Mouse (Mus musculus) MEL (cell line): ENCODE results near the gene 4930453N24Rik. TPM values are rescaled to one million over a fixed set of nuclear protein-coding genes. Genes with fewer than 3 reads are reported as not detected.

ENCODE experiments used
- DNase-seq: peaks from one replicate; pipeline ENCODE4 v3.0.0; 2011; ENCODE audit warnings: low read depth, low spot score
- H3K27ac ChIP-seq: 2 replicates; pipeline ENCODE4 v1.5.1; 2012; ENCODE audit warnings: low read depth, mild to moderate bottlenecking, control low read depth, low read length, moderate library complexity; ENCODE audit not compliant: control insufficient read depth
- H3K27me3 ChIP-seq, 2 experiments: fragments of 150-350 bp in 1 of 2; sonication (generic) in 1 of 2; 2 replicates each; pipeline ENCODE4 v1.6.1; 2012; ENCODE audit warnings: low read length in 2 of 2, mild to moderate bottlenecking in 2 of 2, improper control_type of control experiment in 1 of 2, moderate library complexity in 1 of 2; ENCODE audit not compliant: insufficient read depth in 2 of 2, control insufficient read depth in 1 of 2
- H3K36me3 ChIP-seq, 2 experiments: 2 replicates each; pipeline ENCODE4 v1.6.1; 2012 to 2014; ENCODE audit warnings: low read length in 2 of 2, improper control_type of control experiment in 1 of 2, inconsistent platforms in 1 of 2, mild to moderate bottlenecking in 1 of 2; ENCODE audit not compliant: insufficient read depth in 2 of 2, control insufficient read depth in 1 of 2
- H3K4me1 ChIP-seq, 2 experiments: fragments of 150-350 bp in 1 of 2; sonication (generic) in 1 of 2; 2 replicates each; pipeline ENCODE4 v1.6.1; 2012; ENCODE audit warnings: low read length in 2 of 2, improper control_type of control experiment in 1 of 2, mild to moderate bottlenecking in 1 of 2; ENCODE audit not compliant: insufficient read depth in 2 of 2, control insufficient read depth in 1 of 2
- H3K4me3 ChIP-seq, 2 experiments: fragments of 150-350 bp in 1 of 2; sonication (generic) in 1 of 2; 2 replicates each; pipeline ENCODE4 v1.5.1; 2012; ENCODE audit warnings: low read depth in 2 of 2, low read length in 2 of 2, mild to moderate bottlenecking in 2 of 2, moderate library complexity in 2 of 2, control low read depth in 1 of 2, improper control_type of control experiment in 1 of 2; ENCODE audit not compliant: control insufficient read depth in 1 of 2, insufficient read depth in 1 of 2
- H3K79me2 ChIP-seq: 2 replicates; pipeline ENCODE4 v1.6.1; 2012; ENCODE audit warnings: mild to moderate bottlenecking, low read length, moderate library complexity; ENCODE audit not compliant: control insufficient read depth, poor library complexity, insufficient read depth
- H3K9ac ChIP-seq: 2 replicates; pipeline ENCODE4 v1.6.1; 2012; ENCODE audit warnings: low read depth, mild to moderate bottlenecking, control low read depth, low read length, moderate library complexity; ENCODE audit not compliant: control insufficient read depth, poor library complexity, severe bottlenecking
- H3K9me3 ChIP-seq: fragments of 150-350 bp; sonication (generic); replicated peaks from 2 replicates; pipeline ENCODE4 v1.6.1; 2012; ENCODE audit warnings: mild to moderate bottlenecking, low read length, improper control_type of control experiment, moderate library complexity; ENCODE audit not compliant: insufficient read depth
- CHD2 ChIP-seq: IDR thresholded peaks from 2 replicates; pipeline ENCODE4 v1.6.1; 2011; ENCODE audit warnings: low read length, improper control_type of control experiment
- CTCF ChIP-seq, 3 experiments: IDR thresholded peaks in 2 of 3; conservative IDR thresholded peaks in 1 of 3; 2 replicates each; pipeline ENCODE4 v1.5.1; 2011 to 2012; ENCODE audit warnings: low read length in 3 of 3, low read depth in 2 of 3, mild to moderate bottlenecking in 2 of 3, improper control_type of control experiment in 1 of 3, inconsistent platforms in 1 of 3, mixed read lengths in 1 of 3, moderate library complexity in 1 of 3; ENCODE audit not compliant: control insufficient read depth in 1 of 3, insufficient read depth in 1 of 3, poor library complexity in 1 of 3, severe bottlenecking in 1 of 3
- E2F4 ChIP-seq: IDR thresholded peaks from 2 replicates; pipeline ENCODE4 v1.6.1; 2011; ENCODE audit warnings: low read depth, low read length, improper control_type of control experiment, borderline replicate concordance
- ELF1 ChIP-seq: IDR thresholded peaks from 2 replicates; pipeline ENCODE4 v1.6.1; 2014; ENCODE audit warnings: low read depth, mild to moderate bottlenecking, inconsistent platforms, low read length, improper control_type of control experiment, moderate library complexity
- EP300 ChIP-seq, 2 experiments: IDR thresholded peaks; 2 replicates each; pipeline ENCODE4 v1.6.1; 2011; ENCODE audit warnings: improper control_type of control experiment in 2 of 2, low read length in 2 of 2, low read depth in 1 of 2, mild to moderate bottlenecking in 1 of 2
- GATA1 ChIP-seq: IDR thresholded peaks from 2 replicates; pipeline ENCODE4 v1.6.1; 2011; ENCODE audit warnings: low read depth, low read length, improper control_type of control experiment
- JUND ChIP-seq: IDR thresholded peaks from 2 replicates; pipeline ENCODE4 v1.6.1; 2011; ENCODE audit warnings: low read depth, mild to moderate bottlenecking, improper control_type of control experiment, low read length
- MAFK ChIP-seq: IDR thresholded peaks from 2 replicates; pipeline ENCODE4 v1.6.1; 2011; ENCODE audit warnings: low read depth, mild to moderate bottlenecking, low read length, improper control_type of control experiment, borderline replicate concordance
- MEF2A ChIP-seq: IDR thresholded peaks from 2 replicates; pipeline ENCODE4 v1.6.1; 2014; ENCODE audit warnings: low read depth, mild to moderate bottlenecking, inconsistent platforms, low read length, improper control_type of control experiment; ENCODE audit not compliant: poor library complexity, insufficient replicate concordance, severe bottlenecking; ENCODE audit errors: extremely low read depth
- MYB ChIP-seq: IDR thresholded peaks from 2 replicates; pipeline ENCODE4 v1.6.1; 2011; ENCODE audit warnings: mild to moderate bottlenecking, low read depth, low read length, improper control_type of control experiment
- NRF1 ChIP-seq: IDR thresholded peaks from 2 replicates; pipeline ENCODE4 v1.6.1; 2014; ENCODE audit warnings: low read depth, mild to moderate bottlenecking, inconsistent platforms, low read length, improper control_type of control experiment, moderate library complexity; ENCODE audit not compliant: poor library complexity, insufficient read depth, severe bottlenecking
- POLR2A ChIP-seq, 2 experiments: IDR thresholded peaks; 2 replicates each; pipeline ENCODE4 v1.6.1; 2011 to 2012; ENCODE audit warnings: low read length in 2 of 2, mild to moderate bottlenecking in 2 of 2, control low read depth in 1 of 2, improper control_type of control experiment in 1 of 2, low read depth in 1 of 2, moderate library complexity in 1 of 2; ENCODE audit not compliant: control insufficient read depth in 1 of 2, insufficient read depth in 1 of 2, poor library complexity in 1 of 2
- RCOR1 ChIP-seq: IDR thresholded peaks from 2 replicates; pipeline ENCODE4 v1.6.1; 2012; ENCODE audit warnings: low read depth, mild to moderate bottlenecking, inconsistent platforms, low read length, improper control_type of control experiment
- TAL1 ChIP-seq: IDR thresholded peaks from 2 replicates; pipeline ENCODE4 v1.6.1; 2012; ENCODE audit warnings: mild to moderate bottlenecking, inconsistent platforms, low read length, moderate library complexity, mixed read lengths
- ZC3H11A ChIP-seq: IDR thresholded peaks from 2 replicates; pipeline ENCODE4 v1.6.1; 2012; ENCODE audit warnings: low read depth, mild to moderate bottlenecking, inconsistent platforms, low read length, improper control_type of control experiment
- ZKSCAN1 ChIP-seq: IDR thresholded peaks from 2 replicates; pipeline ENCODE4 v1.6.1; 2012; ENCODE audit warnings: low read depth, mild to moderate bottlenecking, inconsistent platforms, low read length, improper control_type of control experiment, moderate library complexity
- ZNF384 ChIP-seq: IDR thresholded peaks from 2 replicates; pipeline ENCODE4 v1.6.1; 2012; ENCODE audit warnings: low read depth, mild to moderate bottlenecking, inconsistent platforms, low read length, improper control_type of control experiment
- polyA plus RNA-seq, 2 experiments: library from polyadenylated mRNA; stranded (reverse) in 1 of 2; unstranded in 1 of 2; fragments of >175 nt in 1 of 2; fragments of >200 nt in 1 of 2; gene quantifications; 2 replicates each; pipeline versions ENCODE4 v1.2.1 to v1.2.4; 2012; ENCODE audit warnings: low replicate concordance in 2 of 2, low read depth in 1 of 2; ENCODE audit not compliant: insufficient read length in 2 of 2, insufficient read depth in 1 of 2, missing spikeins in 1 of 2
- total RNA-seq: library from RNA; depleted of rRNA; stranded (reverse); fragments of 300-350 nt; gene quantifications from 2 replicates; pipeline ENCODE4 v1.2.3, GENCODE M21; 2012

4930453N24Rik gene
- total and polyA plus RNA-seq, 3 experiments: 19.4 to 20.5 TPM; not detected in 1

DNA sequence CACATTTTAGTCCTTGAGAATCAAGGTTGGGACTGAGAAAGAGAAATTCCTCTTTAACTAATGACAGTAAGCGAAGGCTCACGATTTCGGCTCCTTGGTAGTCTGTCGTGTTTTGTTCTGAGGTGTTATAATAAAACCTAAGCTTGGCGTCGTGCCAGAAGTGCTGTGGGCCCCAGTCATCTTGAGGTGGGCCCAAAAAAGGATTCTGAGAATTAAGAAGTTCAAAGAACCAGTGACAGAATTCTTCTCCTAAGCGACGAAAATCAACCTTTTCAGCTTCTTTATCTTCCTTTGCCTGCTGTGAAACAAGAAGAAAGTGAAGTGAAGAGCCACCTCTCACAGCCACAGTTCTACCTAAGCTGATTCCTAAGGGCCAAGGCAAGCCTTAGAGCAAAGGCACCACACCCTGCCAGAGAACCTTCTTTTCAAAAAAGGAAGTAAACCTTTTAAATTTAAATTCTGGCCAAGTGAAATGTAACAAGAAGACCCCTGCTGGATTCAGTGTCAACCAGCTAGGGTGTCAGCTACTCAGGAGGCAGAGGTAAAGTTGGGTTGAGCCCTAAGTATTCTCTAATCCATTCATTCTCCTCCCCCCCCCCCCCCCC, 4.2 kb downstream of the 4930453N24Rik start:
- Histone ChIP-seq H3K27me3 (no peaks in the 10 kb centered on the region), H3K79me2 (peaks cover 13% of the 10 kb centered on the region), H3K9me3 (no peaks in the 10 kb centered on the region), H3K27ac (peak overlapping the region; percentile 10; the same call in 1 of the 2 replicates), H3K4me3 (no peak overlapping the region), H3K4me1 (peaks cover 6% of the 10 kb centered on the region in 2 experiments), H3K36me3 (peaks cover 19 to 27% of the 10 kb centered on the region in 2 experiments)
- DNase-seq: peak; percentile 61
- TF ChIP-seq MAFK (no peak), TAL1 (peak; percentile 16; the same call in 1 of the 2 replicates)
- TF ChIP-seq, all 39 proteins: peak for 1
- no peak overlapping the region for H3K9ac ChIP-seq

GRCm38 (mm10) chr16:64759245-64759626, 11.7 kb downstream of the 4930453N24Rik start:
- Histone ChIP-seq H3K36me3 (peaks cover 3 to 24% of the 10 kb centered on the region in 2 experiments; a peak in 3 of 4 replicates), H3K4me3 (no peak overlapping the region; a peak in 1 of 4 replicates)
- TF ChIP-seq MYB: no peak
- TF ChIP-seq CTCF (IDR thresholded peaks at IDR 0.05 in 2 of 3, conservative IDR thresholded peaks at IDR 0.05 in 1 of 3; ENCODE audit: control insufficient read depth in 1 of 3, insufficient read depth in 1 of 3, low read depth in 2 of 3, low read length in 3 of 3, poor library complexity in 1 of 3, severe bottlenecking in 1 of 3): no peak
- no peak for TF ChIP-seq ZC3H11A
- TF ChIP-seq JUND: no peak
- TF ChIP-seq CHD2: no peak
- no peak for TF ChIP-seq MEF2A
- no peak for TF ChIP-seq GATA1
- TF ChIP-seq ELF1: no peak
- no peak for TF ChIP-seq MAFK
- TF ChIP-seq ZKSCAN1: no peak
- TF ChIP-seq POLR2A (IDR thresholded peaks at IDR 0.05; ENCODE audit: control insufficient read depth in 1 of 2, insufficient read depth in 1 of 2, low read depth in 1 of 2, low read length in 2 of 2, poor library complexity in 1 of 2): no peak
- no peak for TF ChIP-seq RCOR1
- no peak for TF ChIP-seq ZNF384
- TF ChIP-seq NRF1: no peak
- TF ChIP-seq EP300 (IDR thresholded peaks at IDR 0.05; ENCODE audit: low read depth in 1 of 2, low read length in 2 of 2): no peak
- TF ChIP-seq E2F4: no peak
- TF ChIP-seq, all 39 proteins: peak for 0
- Histone ChIP-seq H3K9ac (peak overlapping the region; percentile 15; the same call in 1 of the 2 replicates), H3K27ac (peak overlapping the region; percentile 96), H3K27me3 (no peaks in the 10 kb centered on the region), H3K79me2 (no peaks in the 10 kb centered on the region), H3K9me3 (no peaks in the 10 kb centered on the region), H3K4me1 (peaks cover 9 to 11% of the 10 kb centered on the region in 2 experiments)
- peak; percentile 34 for DNase-seq
